Mouse (Mus musculus) intestine, embryonic 15.5 days (tissue): Measurements from ENCODE around the gene Gm42674. TPM values are rescaled to one million over a fixed set of nuclear protein-coding genes. Genes with fewer than 3 reads are reported as not detected.

Source experiments
- ATAC-seq: fragments of 200-750 bp; cut with Nextera tagmentation; 2 replicates; pipeline ENCODE4 v1.8.0; 2017; ENCODE audit warnings: moderate TSS enrichment, moderate library complexity
- H3K27ac ChIP-seq: fragments of 300-500 bp; sonication (generic); 2 replicates; pipeline ENCODE4 v1.5.1; 2015; ENCODE audit warnings: mild to moderate bottlenecking, inconsistent platforms
- H3K27me3 ChIP-seq: fragments of 300-500 bp; sonication (generic); replicated peaks from 2 replicates; pipeline ENCODE4 v1.6.1; 2015; ENCODE audit warnings: inconsistent platforms
- H3K36me3 ChIP-seq: fragments of 300-500 bp; sonication (generic); 2 replicates; pipeline ENCODE4 v1.6.1; 2015; ENCODE audit warnings: inconsistent platforms
- H3K4me1 ChIP-seq: fragments of 300-500 bp; sonication (generic); replicated peaks from 2 replicates; pipeline ENCODE4 v1.6.1; 2015; ENCODE audit warnings: inconsistent platforms
- H3K4me2 ChIP-seq: fragments of 300-500 bp; sonication (generic); replicated peaks from 2 replicates; pipeline ENCODE4 v1.6.1; 2015; ENCODE audit warnings: mild to moderate bottlenecking, inconsistent platforms
- H3K4me3 ChIP-seq: fragments of 300-500 bp; sonication (generic); replicated peaks from 2 replicates; pipeline ENCODE4 v1.5.1; 2015; ENCODE audit warnings: inconsistent platforms
- H3K9ac ChIP-seq: fragments of 300-500 bp; sonication (generic); 2 replicates; pipeline ENCODE4 v1.6.1; 2015; ENCODE audit warnings: inconsistent platforms
- H3K9me3 ChIP-seq: fragments of 300-500 bp; sonication (generic); 2 replicates; pipeline ENCODE4 v1.6.1; 2016; ENCODE audit warnings: inconsistent platforms
- WGBS: fragments of 180-500 bp; shearing (Covaris S2); methylation state at CpG from one replicate; pipeline ENCODE4 v1.1.7; 2015; 5-methylcytosine and 5-hydroxymethylcytosine counted together
- polyA plus RNA-seq: library from polyadenylated mRNA; unstranded; fragments of >200 nt; fragmentation: Nextera tagmentation; extraction: Ambion mirVana; gene quantifications from 2 replicates; pipeline ENCODE4 v1.2.1, GENCODE M21; 2015

Gm42674 gene
- polyA plus RNA-seq, 1 experiment from 2014 or later: not detected

GRCm38 (mm10) chr3:90585595-90585994, 16.1 kb upstream of the Gm42674 start:
- Histone ChIP-seq H3K27me3 (no peaks in the 10 kb centered on the region), H3K27ac (0 out of 2 replicates have a peak overlapping the region, but pooled peaks have one; percentile 10), H3K4me1 (peaks cover 26% of the 10 kb centered on the region), H3K36me3 (no peaks in the 10 kb centered on the region), H3K4me2 (no peak overlapping the region), H3K9ac (no peak overlapping the region), H3K9me3 (no peaks in the 10 kb centered on the region), H3K4me3 (no peak overlapping the region)
- ATAC-seq: peak; percentile 42
- WGBS: 31% methylated on average over 5 of the region's 5 CpGs

GRCm38 (mm10) chr3:90586016-90586643, 15.6 kb upstream of the Gm42674 start:
- H3K27ac ChIP-seq: peak overlapping the region; percentile 82
- no peak overlapping the region for H3K9ac ChIP-seq
- 85% methylated on average over 15 of the region's 15 CpGs for WGBS

GRCm38 (mm10) chr3:90586906-90587305, 14.8 kb upstream of the Gm42674 start:
- Histone ChIP-seq H3K27ac (peak overlapping the region; percentile 82), H3K36me3 (no peaks in the 10 kb centered on the region), H3K9me3 (no peaks in the 10 kb centered on the region), H3K27me3 (no peaks in the 10 kb centered on the region), H3K9ac (no peak overlapping the region), H3K4me3 (no peak overlapping the region), H3K4me2 (no peak overlapping the region), H3K4me1 (peaks cover 26% of the 10 kb centered on the region)
- peak; percentile 91 for ATAC-seq
- WGBS: 42% methylated on average over 10 of the region's 10 CpGs

More at GRCm38 (mm10) chr3:90586016-90586643, 15.6 kb upstream of the Gm42674 start:
- no peak for ATAC-seq
- Histone ChIP-seq H3K27me3 (no peaks in the 10 kb centered on the region), H3K4me2 (no peak overlapping the region), H3K4me3 (no peak overlapping the region), H3K4me1 (peaks cover 26% of the 10 kb centered on the region), H3K36me3 (no peaks in the 10 kb centered on the region), H3K9me3 (no peaks in the 10 kb centered on the region)

- Histone ChIP-seq H3K9ac (no peak overlapping the region), H3K4me1 (peaks cover 26% of the 10 kb centered on the region), H3K4me2 (no peak overlapping the region), H3K27me3 (no peaks in the 10 kb centered on the region), H3K36me3 (no peaks in the 10 kb centered on the region), H3K9me3 (no peaks in the 10 kb centered on the region), H3K4me3 (no peak overlapping the region), H3K27ac (peak overlapping the region; percentile 82)
- ATAC-seq: no peak
- WGBS: 79% methylated on average over 14 of the region's 14 CpGs
These were observed 14.2 kb upstream of the Gm42674 start for GRCm38 (mm10) chr3:90587361-90588101.

- WGBS: 76% methylated on average over 6 of the region's 6 CpGs
- Histone ChIP-seq H3K27ac (no peak overlapping the region), H3K36me3 (no peaks in the 10 kb centered on the region), H3K9me3 (no peaks in the 10 kb centered on the region), H3K4me1 (peaks cover 14% of the 10 kb centered on the region), H3K27me3 (no peaks in the 10 kb centered on the region), H3K9ac (no peak overlapping the region), H3K4me3 (no peak overlapping the region), H3K4me2 (no peak overlapping the region)
- no peak for ATAC-seq
These were observed 12.3 kb upstream of the Gm42674 start for GRCm38 (mm10) chr3:90589390-90589789.

GRCm38 (mm10) chr3:90589947-90590346, 11.8 kb upstream of the Gm42674 start, which contains the start of gene S100a2:
Gene S100a2, plus strand, starts transcription at chr3:90590247.
- Histone ChIP-seq H3K27ac (no peak within 1 kb of the TSS), H3K9ac (no peak within 1 kb of the TSS), H3K4me2 (no peak within 1 kb of the TSS), H3K9me3 (no peaks in the 10 kb centered on the region), H3K4me1 (peaks cover 12% of the 10 kb centered on the region), H3K36me3 (no peaks in the 10 kb centered on the region), H3K27me3 (no peaks in the 10 kb centered on the region), H3K4me3 (no peak within 1 kb of the TSS)
- no peak for ATAC-seq
- WGBS: 89% methylated on average over 8 of the region's 8 CpGs

GRCm38 (mm10) chr3:90594466-90594865, 7.2 kb upstream of the Gm42674 start:
- no peaks in the 10 kb centered on the region for H3K36me3 ChIP-seq
- H3K9ac ChIP-seq: no peak overlapping the region
- H3K27ac ChIP-seq: no peak overlapping the region
- H3K27me3 ChIP-seq: no peaks in the 10 kb centered on the region
- H3K4me1 ChIP-seq: no peaks in the 10 kb centered on the region
- no peak overlapping the region for H3K4me3 ChIP-seq
- WGBS: 79% methylated on average over 1 of the region's 1 CpGs
- H3K9me3 ChIP-seq: no peaks in the 10 kb centered on the region
- H3K4me2 ChIP-seq: no peak overlapping the region
- ATAC-seq: no peak

- H3K4me1 ChIP-seq: no peaks in the 10 kb centered on the region
- no peak overlapping the region for H3K4me2 ChIP-seq
- no peak overlapping the region for H3K9ac ChIP-seq
- no peaks in the 10 kb centered on the region for H3K27me3 ChIP-seq
- H3K9me3 ChIP-seq: no peaks in the 10 kb centered on the region
- 52% methylated on average over 5 of the region's 5 CpGs for WGBS
- H3K36me3 ChIP-seq: no peaks in the 10 kb centered on the region
- H3K27ac ChIP-seq: no peak overlapping the region
- no peak overlapping the region for H3K4me3 ChIP-seq
- peak; percentile 60; the same call in 1 of the 2 replicates for ATAC-seq
These were observed 6.1 kb upstream of the Gm42674 start for GRCm38 (mm10) chr3:90595556-90595955.

GRCm38 (mm10) chr3:90596810-90597209, 4.9 kb upstream of the Gm42674 start:
- ATAC-seq: no peak
- H3K36me3 ChIP-seq: no peaks in the 10 kb centered on the region
- no peaks in the 10 kb centered on the region for H3K9me3 ChIP-seq
- H3K4me3 ChIP-seq: no peak overlapping the region
- no peaks in the 10 kb centered on the region for H3K4me1 ChIP-seq
- no peaks in the 10 kb centered on the region for H3K27me3 ChIP-seq
- WGBS: 89% methylated on average over 6 of the region's 6 CpGs
- no peak overlapping the region for H3K27ac ChIP-seq
- no peak overlapping the region for H3K9ac ChIP-seq
- H3K4me2 ChIP-seq: no peak overlapping the region

GRCm38 (mm10) chr3:90597736-90598135, 4.0 kb upstream of the Gm42674 start:
- ATAC-seq: no peak

GRCm38 (mm10) chr3:90598212-90598611, 3.5 kb upstream of the Gm42674 start:
- no peak overlapping the region for H3K27ac ChIP-seq
- H3K4me1 ChIP-seq: no peaks in the 10 kb centered on the region
- no peak for ATAC-seq
- no peak overlapping the region for H3K4me3 ChIP-seq
- H3K27me3 ChIP-seq: no peaks in the 10 kb centered on the region
- no peaks in the 10 kb centered on the region for H3K9me3 ChIP-seq
- no peak overlapping the region for H3K4me2 ChIP-seq
- no peak overlapping the region for H3K9ac ChIP-seq
- no peaks in the 10 kb centered on the region for H3K36me3 ChIP-seq
- WGBS: 69% methylated on average over 4 of the region's 4 CpGs

More at GRCm38 (mm10) chr3:90597736-90598135, 4.0 kb upstream of the Gm42674 start:
- no peaks in the 10 kb centered on the region for H3K27me3 ChIP-seq
- H3K9ac ChIP-seq: no peak overlapping the region
- H3K27ac ChIP-seq: no peak overlapping the region
- WGBS: 31% methylated on average over 6 of the region's 6 CpGs
- H3K4me3 ChIP-seq: no peak overlapping the region
- no peaks in the 10 kb centered on the region for H3K9me3 ChIP-seq
- no peak overlapping the region for H3K4me2 ChIP-seq
- no peaks in the 10 kb centered on the region for H3K36me3 ChIP-seq
- H3K4me1 ChIP-seq: no peaks in the 10 kb centered on the region

- Histone ChIP-seq H3K9me3 (no peaks in the 10 kb centered on the region), H3K27me3 (no peaks in the 10 kb centered on the region), H3K9ac (no peak overlapping the region), H3K27ac (no peak overlapping the region), H3K4me2 (no peak overlapping the region), H3K4me3 (no peak overlapping the region), H3K4me1 (peaks cover 8% of the 10 kb centered on the region), H3K36me3 (no peaks in the 10 kb centered on the region)
- no peak for ATAC-seq
- 77% methylated on average over 3 of the region's 3 CpGs for WGBS
These were observed 2.3 kb upstream of the Gm42674 start for GRCm38 (mm10) chr3:90599401-90599800.
